Mouse (Mus musculus): Measurements from ENCODE around the gene Rbpjl. TPM values are rescaled to one million over a fixed set of nuclear protein-coding genes. Genes with fewer than 3 reads are reported as not detected.

Rbpjl gene
- polyA plus RNA-seq (2014; fragmentation: Illumina TruSeq; extraction: RNeasy Lipid Tissue Mini Kit (QIAGEN cat#74804); ENCODE audit: low read depth, low replicate concordance): not detected

DNA sequence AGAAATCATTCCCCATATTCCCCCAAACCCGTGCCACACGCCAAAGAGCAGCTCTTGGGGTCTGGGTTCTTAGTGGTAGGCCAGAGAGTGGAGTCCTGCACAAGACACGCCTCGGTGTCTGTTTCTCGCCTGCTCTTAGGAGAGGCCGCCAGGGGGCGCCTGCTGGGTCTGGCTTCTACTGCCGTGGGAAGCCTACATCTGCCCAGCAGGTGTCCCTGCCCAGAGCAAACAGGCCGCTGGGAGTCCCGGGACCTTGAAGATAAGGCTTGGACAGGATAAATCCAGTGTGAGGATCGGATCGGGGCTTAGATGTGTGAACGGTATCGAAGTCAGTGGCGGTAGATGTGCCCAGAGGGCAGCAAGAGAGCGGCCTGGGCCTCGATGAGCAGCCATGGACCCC is at the start of gene Rbpjl:
Rbpjl (plus strand) TSS at position 236 of the 400 bp plus-strand sequence.

DNA sequence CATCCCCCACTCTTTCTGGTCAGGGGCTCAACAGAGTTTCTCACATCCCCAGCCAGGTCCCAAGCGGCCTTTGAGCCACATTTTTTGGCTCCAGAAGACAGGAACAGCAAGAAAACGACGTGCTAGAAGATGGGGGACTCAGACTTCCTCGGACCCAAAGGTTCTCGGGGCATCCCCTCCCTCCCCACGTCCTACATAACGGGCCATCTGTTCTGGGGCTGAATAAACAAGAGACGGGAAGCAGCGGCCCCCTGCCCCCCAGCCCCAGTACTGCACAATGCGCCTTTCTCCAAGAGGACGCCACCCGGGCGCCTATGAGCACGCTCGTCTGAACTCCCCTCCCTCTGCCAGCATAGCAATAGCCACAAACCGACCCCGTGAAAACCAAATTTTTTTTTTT is 13.9 kb upstream of the Rbpjl start, which contains the start of gene Slpi:
Slpi (minus strand) TSS at position 76 of the 400 bp plus-strand sequence.

DNA sequence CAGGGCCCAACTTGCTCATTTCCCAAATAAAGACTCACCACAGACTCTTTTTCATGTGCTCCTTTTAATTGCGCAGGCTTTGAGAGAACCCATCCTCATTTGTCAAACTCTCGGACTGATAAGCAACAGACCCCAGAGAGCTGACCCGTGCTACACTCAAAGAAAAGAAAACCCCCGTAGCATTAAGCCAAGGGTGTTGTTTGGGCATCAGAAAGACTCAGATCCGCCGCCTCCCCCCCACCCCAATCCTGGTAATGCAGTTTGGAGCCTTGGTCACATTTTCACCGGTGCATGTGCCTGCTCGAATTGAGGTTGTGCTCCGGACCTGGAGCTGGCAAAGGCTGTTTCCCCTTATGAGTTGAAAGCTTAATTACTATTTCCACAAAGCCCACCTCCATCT is 2.1 kb downstream of the Rbpjl start, which contains the start of gene Matn4:
Matn4 (minus strand) TSS at position 101 of the 400 bp plus-strand sequence.

DNA sequence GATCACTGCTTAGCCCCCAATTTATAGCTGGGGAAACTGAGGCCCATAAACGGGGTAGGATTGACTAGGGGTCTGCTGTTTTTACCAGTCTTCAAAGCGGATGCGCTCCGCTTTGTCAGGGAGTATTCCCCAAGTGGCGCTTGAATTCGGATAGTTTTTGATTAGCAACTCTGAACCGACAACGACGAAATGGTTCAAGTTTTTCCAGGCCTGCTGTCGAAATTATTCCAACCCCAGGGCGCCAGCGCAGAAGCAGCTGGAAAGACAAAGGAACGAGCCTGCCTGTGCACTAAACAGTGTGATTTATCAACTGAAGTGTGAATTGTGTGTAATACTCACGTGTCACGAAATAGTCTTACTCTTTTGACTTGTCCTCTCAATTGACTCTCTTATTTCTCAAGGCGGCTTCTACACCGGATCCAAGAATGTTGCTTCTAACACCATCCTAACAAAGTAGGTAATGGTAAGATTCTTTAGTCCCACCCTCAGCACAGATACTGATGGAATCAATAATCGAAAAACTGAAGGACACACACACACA is 40.6 kb downstream of the Rbpjl start, which contains the start of gene Sdc4:
Sdc4 (minus strand) TSS at position 428 of the 541 bp plus-strand sequence.

DNA sequence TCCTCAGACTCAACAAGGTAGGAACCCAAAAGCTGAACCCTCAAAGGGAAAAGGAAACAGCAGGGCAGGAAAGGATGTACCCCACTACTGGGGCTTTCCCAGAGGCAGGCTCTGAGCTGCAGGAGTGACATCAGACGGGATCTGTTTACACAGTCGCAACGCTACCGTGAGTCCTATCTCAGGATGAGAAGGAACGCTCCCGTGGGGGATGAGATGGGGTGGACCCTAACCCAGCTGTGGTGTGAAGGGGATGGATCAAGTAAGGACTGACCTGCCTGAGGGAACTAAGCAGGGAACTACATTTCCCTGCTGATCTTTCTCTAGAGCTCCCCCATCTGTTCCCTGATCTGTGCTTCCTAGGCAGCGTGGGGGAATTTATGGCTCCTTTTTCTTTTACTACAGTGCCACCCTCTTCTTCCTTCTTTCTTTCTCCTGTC is 53.9 kb downstream of the Rbpjl start, which contains the start of gene Sys1:
Sys1 (plus strand) TSS at position 101 of the 437 bp plus-strand sequence.

DNA sequence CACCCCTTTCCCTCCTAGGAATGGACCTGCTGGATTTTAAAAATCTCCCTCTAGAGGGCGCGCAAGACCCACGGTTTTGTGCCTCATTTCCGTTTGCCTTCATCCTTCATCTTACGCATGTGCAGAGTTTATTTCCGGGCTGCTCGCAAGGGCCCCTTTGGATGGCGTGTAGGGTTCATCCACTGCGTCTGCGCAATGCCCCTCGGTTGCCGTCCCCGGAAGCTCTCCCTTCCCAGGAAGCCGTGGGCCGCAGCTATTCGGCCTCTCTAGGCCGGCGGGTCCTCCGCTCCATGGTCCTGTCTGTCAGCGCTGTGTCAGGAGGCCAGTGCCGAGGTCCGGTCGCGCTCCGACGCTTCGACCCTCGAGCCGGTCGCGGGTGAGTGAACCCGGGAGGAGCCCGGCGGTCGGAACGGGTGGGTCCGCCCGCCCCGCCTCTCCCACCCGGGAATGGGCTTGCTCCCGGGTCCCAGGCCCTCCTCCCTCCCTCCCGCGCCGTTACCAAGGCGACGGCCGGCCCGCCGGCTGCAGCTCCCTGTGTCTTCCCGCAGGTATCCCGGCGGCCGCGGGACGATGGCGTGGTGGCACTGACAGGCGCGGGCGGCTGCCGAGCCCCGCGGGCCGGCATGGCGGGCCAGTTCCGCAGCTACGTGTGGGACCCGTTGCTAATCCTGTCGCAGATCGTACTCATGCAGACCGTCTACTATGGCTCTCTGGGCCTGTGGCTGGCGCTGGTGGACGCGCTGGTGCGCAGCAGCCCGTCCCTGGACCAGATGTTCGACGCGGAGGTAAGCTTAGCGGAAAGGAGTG is 58.0 kb downstream of the Rbpjl start, which contains the start of gene Gm20458:
Gm20458 (plus strand) TSS at position 223 of the 807 bp plus-strand sequence.

Other genes with a start within 250 kb of the Rbpjl start
- not detected for gene Kcns1, start 232.0 kb upstream of the Rbpjl start, polyA plus RNA-seq (2014; fragmentation: Illumina TruSeq; extraction: RNeasy Lipid Tissue Mini Kit (QIAGEN cat#74804); ENCODE audit: low read depth, low replicate concordance)
- gene Wfdc5, start 220.4 kb upstream of the Rbpjl start, polyA plus RNA-seq (2014; fragmentation: Illumina TruSeq; extraction: RNeasy Lipid Tissue Mini Kit (QIAGEN cat#74804); ENCODE audit: low read depth, low replicate concordance): not detected
- not detected for gene Wfdc12, start 212.5 kb upstream of the Rbpjl start, polyA plus RNA-seq (2014; fragmentation: Illumina TruSeq; extraction: RNeasy Lipid Tissue Mini Kit (QIAGEN cat#74804); ENCODE audit: low read depth, low replicate concordance)
- gene Wfdc15a, start 203.0 kb upstream of the Rbpjl start, polyA plus RNA-seq (2014; fragmentation: Illumina TruSeq; extraction: RNeasy Lipid Tissue Mini Kit (QIAGEN cat#74804); ENCODE audit: low read depth, low replicate concordance): not detected
- gene Wfdc15b, start 181.5 kb upstream of the Rbpjl start, polyA plus RNA-seq (2014; fragmentation: Illumina TruSeq; extraction: RNeasy Lipid Tissue Mini Kit (QIAGEN cat#74804); ENCODE audit: low read depth, low replicate concordance): not detected
- not detected for gene Svs2, start 164.7 kb upstream of the Rbpjl start, polyA plus RNA-seq (2014; fragmentation: Illumina TruSeq; extraction: RNeasy Lipid Tissue Mini Kit (QIAGEN cat#74804); ENCODE audit: low read depth, low replicate concordance)
- not detected for gene Svs3b, start 146.5 kb upstream of the Rbpjl start, polyA plus RNA-seq (2014; fragmentation: Illumina TruSeq; extraction: RNeasy Lipid Tissue Mini Kit (QIAGEN cat#74804); ENCODE audit: low read depth, low replicate concordance)
- gene Svs4, start 124.7 kb upstream of the Rbpjl start, polyA plus RNA-seq (2014; fragmentation: Illumina TruSeq; extraction: RNeasy Lipid Tissue Mini Kit (QIAGEN cat#74804); ENCODE audit: low read depth, low replicate concordance): not detected
- not detected for gene Svs3a, start 113.9 kb upstream of the Rbpjl start, polyA plus RNA-seq (2014; fragmentation: Illumina TruSeq; extraction: RNeasy Lipid Tissue Mini Kit (QIAGEN cat#74804); ENCODE audit: low read depth, low replicate concordance)
- not detected for gene Svs6, start 86.4 kb upstream of the Rbpjl start, polyA plus RNA-seq (2014; fragmentation: Illumina TruSeq; extraction: RNeasy Lipid Tissue Mini Kit (QIAGEN cat#74804); ENCODE audit: low read depth, low replicate concordance)
- not detected for gene Svs5, start 70.4 kb upstream of the Rbpjl start, polyA plus RNA-seq (2014; fragmentation: Illumina TruSeq; extraction: RNeasy Lipid Tissue Mini Kit (QIAGEN cat#74804); ENCODE audit: low read depth, low replicate concordance)
- 0.66 TPM for gene Slpi, start 14.0 kb upstream of the Rbpjl start, polyA plus RNA-seq (2014; fragmentation: Illumina TruSeq; extraction: RNeasy Lipid Tissue Mini Kit (QIAGEN cat#74804); ENCODE audit: low read depth, low replicate concordance)
- gene Matn4, start 2.0 kb downstream of the Rbpjl start, polyA plus RNA-seq (2014; fragmentation: Illumina TruSeq; extraction: RNeasy Lipid Tissue Mini Kit (QIAGEN cat#74804); ENCODE audit: low read depth, low replicate concordance): not detected
- 223 TPM for gene Sdc4, start 40.7 kb downstream of the Rbpjl start, polyA plus RNA-seq (2014; fragmentation: Illumina TruSeq; extraction: RNeasy Lipid Tissue Mini Kit (QIAGEN cat#74804); ENCODE audit: low read depth, low replicate concordance)
- gene Sys1, start 53.8 kb downstream of the Rbpjl start, polyA plus RNA-seq (2014; fragmentation: Illumina TruSeq; extraction: RNeasy Lipid Tissue Mini Kit (QIAGEN cat#74804); ENCODE audit: low read depth, low replicate concordance): 7.8 TPM
- not detected for gene Gm20458, start 57.8 kb downstream of the Rbpjl start, polyA plus RNA-seq (2014; fragmentation: Illumina TruSeq; extraction: RNeasy Lipid Tissue Mini Kit (QIAGEN cat#74804); ENCODE audit: low read depth, low replicate concordance)
- gene Trp53tg5, start 70.6 kb downstream of the Rbpjl start, polyA plus RNA-seq (2014; fragmentation: Illumina TruSeq; extraction: RNeasy Lipid Tissue Mini Kit (QIAGEN cat#74804); ENCODE audit: low read depth, low replicate concordance): not detected
- gene Dbndd2, start 83.0 kb downstream of the Rbpjl start, polyA plus RNA-seq (2014; fragmentation: Illumina TruSeq; extraction: RNeasy Lipid Tissue Mini Kit (QIAGEN cat#74804); ENCODE audit: low read depth, low replicate concordance): 2.1 TPM
- gene Pigt, start 94.4 kb downstream of the Rbpjl start, polyA plus RNA-seq (2014; fragmentation: Illumina TruSeq; extraction: RNeasy Lipid Tissue Mini Kit (QIAGEN cat#74804); ENCODE audit: low read depth, low replicate concordance): 7.5 TPM
- gene Wfdc2, start 159.3 kb downstream of the Rbpjl start, polyA plus RNA-seq (2014; fragmentation: Illumina TruSeq; extraction: RNeasy Lipid Tissue Mini Kit (QIAGEN cat#74804); ENCODE audit: low read depth, low replicate concordance): not detected
- gene Spint3, start 170.3 kb downstream of the Rbpjl start, polyA plus RNA-seq (2014; fragmentation: Illumina TruSeq; extraction: RNeasy Lipid Tissue Mini Kit (QIAGEN cat#74804); ENCODE audit: low read depth, low replicate concordance): not detected
- gene Wfdc6a, start 182.3 kb downstream of the Rbpjl start, polyA plus RNA-seq (2014; fragmentation: Illumina TruSeq; extraction: RNeasy Lipid Tissue Mini Kit (QIAGEN cat#74804); ENCODE audit: low read depth, low replicate concordance): not detected
- not detected for gene Eppin, start 190.5 kb downstream of the Rbpjl start, polyA plus RNA-seq (2014; fragmentation: Illumina TruSeq; extraction: RNeasy Lipid Tissue Mini Kit (QIAGEN cat#74804); ENCODE audit: low read depth, low replicate concordance)
- gene Wfdc6b, start 210.4 kb downstream of the Rbpjl start, polyA plus RNA-seq (2014; fragmentation: Illumina TruSeq; extraction: RNeasy Lipid Tissue Mini Kit (QIAGEN cat#74804); ENCODE audit: low read depth, low replicate concordance): not detected
- gene Wfdc8, start 210.5 kb downstream of the Rbpjl start, polyA plus RNA-seq (2014; fragmentation: Illumina TruSeq; extraction: RNeasy Lipid Tissue Mini Kit (QIAGEN cat#74804); ENCODE audit: low read depth, low replicate concordance): not detected
- gene Wfdc16, start 235.7 kb downstream of the Rbpjl start, polyA plus RNA-seq (2014; fragmentation: Illumina TruSeq; extraction: RNeasy Lipid Tissue Mini Kit (QIAGEN cat#74804); ENCODE audit: low read depth, low replicate concordance): 0.37 TPM